In the genomic region with DNA sequence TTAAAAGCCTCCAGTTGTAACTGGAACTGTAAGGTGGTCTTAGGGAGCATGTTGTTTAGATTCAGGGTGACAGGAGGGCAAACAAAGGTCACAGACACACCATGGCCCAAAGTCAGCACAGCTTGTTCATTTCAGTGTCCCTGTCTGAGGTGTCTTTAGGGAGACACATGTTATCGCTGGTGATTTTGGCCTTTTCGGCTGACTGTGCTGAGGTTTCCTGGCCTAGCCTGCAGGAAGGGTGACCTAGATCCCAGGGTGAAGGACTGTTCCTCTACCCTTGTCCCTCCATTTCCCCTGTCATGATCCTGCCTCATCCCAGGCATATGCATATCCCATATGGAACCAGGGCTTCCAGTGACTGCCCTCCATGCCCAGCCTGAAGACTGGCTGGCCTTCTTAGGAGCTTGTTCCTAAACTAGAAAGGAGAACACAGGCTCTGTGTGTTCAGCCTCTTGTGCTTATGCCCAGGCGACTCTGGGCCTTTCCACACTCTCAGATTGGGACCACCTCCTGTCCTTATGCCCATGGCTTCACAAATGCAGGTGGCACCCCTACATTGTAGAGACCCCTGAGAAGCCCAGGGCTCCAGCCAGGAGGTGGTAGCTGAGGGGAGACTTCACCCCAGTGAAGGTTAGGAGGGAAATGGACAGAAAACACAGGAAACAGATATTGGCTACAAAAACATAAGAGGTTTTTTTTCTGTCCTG, we compare ENCODE assay signal across 10 mouse cellular contexts.
DNase-seq lines count a peak whose midpoint lies in the region; ATAC-seq and TF ChIP-seq lines count a peak whose summit lies in the region.
"Had no signal": no experiment of that assay in that cellular context is flagged by ENCODE, and none has a peak within 500 bp of the region (broad histone marks: within the 10 kb centered on the region; RNA-seq: fewer than 3 reads in every experiment).

No protein-coding gene starts in this region.

- no peak overlapping the region for H3K4me3 ChIP-seq in intestine, embryonic 14.5 days (ENCODE audit: low read depth, low read length)
- no peak overlapping the region for H3K4me3 ChIP-seq in intestine, postnatal 0 days (ENCODE audit: low read depth, low read length)
- no peak overlapping the region for H3K4me3 ChIP-seq in embryonic facial prominence, embryonic 13.5 days
- no peak overlapping the region for H3K4me3 ChIP-seq in hindbrain, embryonic 10.5 days
- no peak overlapping the region for H3K4me3 ChIP-seq in midbrain, embryonic 15.5 days

- no peak for ATAC-seq in intestine, embryonic 14.5 days (replicated peaks; ENCODE audit: low FRiP score, low TSS enrichment, low read depth)
- no peak for ATAC-seq in intestine, postnatal 0 days
- no peak for ATAC-seq in embryonic facial prominence, embryonic 13.5 days (ENCODE audit: insufficient number of reproducible peaks, insufficient read depth, low FRiP score, low TSS enrichment, low read depth)
- ATAC-seq in midbrain, embryonic 15.5 days (replicated peaks) = no peak
- ATAC-seq in activated CD4-positive, CD25-positive, alpha-beta regulatory T cell, adult 4 months = no peak

- no peak overlapping the region for H3K9ac ChIP-seq in intestine, embryonic 14.5 days (ENCODE audit: low read length)
- H3K9ac ChIP-seq in intestine, postnatal 0 days (ENCODE audit: low read depth, low read length) = no peak overlapping the region
- peak overlapping the region; percentile 51 for H3K9ac ChIP-seq in embryonic facial prominence, embryonic 13.5 days
- no peak overlapping the region for H3K9ac ChIP-seq in midbrain, embryonic 15.5 days

- H3K9me3 ChIP-seq in intestine, embryonic 14.5 days (ENCODE audit: control insufficient read depth, low read length) = no peaks in the 10 kb centered on the region
- no peaks in the 10 kb centered on the region for H3K9me3 ChIP-seq in intestine, postnatal 0 days (ENCODE audit: control insufficient read depth)
- no peaks in the 10 kb centered on the region for H3K9me3 ChIP-seq in embryonic facial prominence, embryonic 13.5 days
- H3K9me3 ChIP-seq in hindbrain, embryonic 10.5 days = no peaks in the 10 kb centered on the region
- H3K9me3 ChIP-seq in midbrain, embryonic 15.5 days = no peaks in the 10 kb centered on the region

- H3K27me3 ChIP-seq in intestine, embryonic 14.5 days (replicated peaks; ENCODE audit: control insufficient read depth, insufficient read depth, low read length) = no peaks in the 10 kb centered on the region
- H3K27me3 ChIP-seq in intestine, postnatal 0 days (replicated peaks; ENCODE audit: control insufficient read depth, insufficient read depth, low read length) = no peaks in the 10 kb centered on the region
- H3K27me3 ChIP-seq in embryonic facial prominence, embryonic 13.5 days = no peaks in the 10 kb centered on the region
- H3K27me3 ChIP-seq in hindbrain, embryonic 10.5 days (ENCODE audit: insufficient read depth, poor library complexity, severe bottlenecking) = no peaks in the 10 kb centered on the region
- H3K27me3 ChIP-seq in midbrain, embryonic 15.5 days (replicated peaks) = no peaks in the 10 kb centered on the region
- H3K27me3 ChIP-seq: CH12.LX had no signal

- no peak for DNase-seq in intestine, embryonic 14.5 days (ENCODE audit: low spot score)
- DNase-seq in hindbrain, embryonic 10.5 days (ENCODE audit: low spot score) = no peak
- DNase-seq in B cell, adult 2 months = no peak
- DNase-seq in cerebellum, postnatal 4 days (ENCODE audit: low spot score in 2 of 2) = no peak
- DNase-seq: gastrocnemius, postnatal 36 days had no signal

- peaks cover 32% of the 10 kb centered on the region for H3K4me1 ChIP-seq in intestine, embryonic 14.5 days (replicated peaks; ENCODE audit: control insufficient read depth, insufficient read depth, low read length)
- peaks cover 4% of the 10 kb centered on the region; the same call in 1 of the 2 replicates for H3K4me1 ChIP-seq in intestine, postnatal 0 days (replicated peaks; ENCODE audit: control insufficient read depth, insufficient read depth, low read length)
- peaks cover 51% of the 10 kb centered on the region for H3K4me1 ChIP-seq in embryonic facial prominence, embryonic 13.5 days
- H3K4me1 ChIP-seq in hindbrain, embryonic 10.5 days (replicated peaks) = peaks cover 63% of the 10 kb centered on the region
- peaks cover 43% of the 10 kb centered on the region for H3K4me1 ChIP-seq in midbrain, embryonic 15.5 days

- WGBS in intestine, embryonic 14.5 days = 55% methylated on average over 3 of the region's 3 CpGs
- WGBS in intestine, postnatal 0 days = 74% methylated on average over 3 of the region's 3 CpGs
- 68% methylated on average over 3 of the region's 3 CpGs for WGBS in embryonic facial prominence, embryonic 13.5 days
- 64% methylated on average over 3 of the region's 3 CpGs for WGBS in hindbrain, embryonic 10.5 days
- 79% methylated on average over 3 of the region's 3 CpGs for WGBS in midbrain, embryonic 15.5 days

- no peak for TF ChIP-seq CTCF in intestine, postnatal 0 days (IDR thresholded peaks at IDR 0.05; ENCODE audit: low read depth)

- H3K4me2 ChIP-seq in intestine, embryonic 14.5 days (ENCODE audit: low read length) = no peak overlapping the region
- no peak overlapping the region for H3K4me2 ChIP-seq in intestine, postnatal 0 days (replicated peaks; ENCODE audit: low read depth)
- no peak overlapping the region for H3K4me2 ChIP-seq in embryonic facial prominence, embryonic 13.5 days
- no peak overlapping the region for H3K4me2 ChIP-seq in midbrain, embryonic 15.5 days

- 0 out of 2 replicates have a peak overlapping the region, but pooled peaks have one; percentile 2 for H3K27ac ChIP-seq in intestine, embryonic 14.5 days (ENCODE audit: low read depth)
- H3K27ac ChIP-seq in intestine, postnatal 0 days (ENCODE audit: low read depth, low read length) = no peak overlapping the region
- H3K27ac ChIP-seq in embryonic facial prominence, embryonic 13.5 days = peak overlapping the region; percentile 88
- H3K27ac ChIP-seq in hindbrain, embryonic 10.5 days = peak overlapping the region; percentile 92
- H3K27ac ChIP-seq in midbrain, embryonic 15.5 days = peak overlapping the region; percentile 77

- H3K36me3 ChIP-seq in intestine, embryonic 14.5 days (ENCODE audit: control insufficient read depth, insufficient read depth, low read length) = 0 out of 2 replicates have a peak, but pooled peaks cover 3% of the 10 kb centered on the region
- peaks cover 6% of the 10 kb centered on the region; the same call in 1 of the 2 replicates for H3K36me3 ChIP-seq in intestine, postnatal 0 days (ENCODE audit: control insufficient read depth, insufficient read depth)
- peaks cover 6% of the 10 kb centered on the region for H3K36me3 ChIP-seq in embryonic facial prominence, embryonic 13.5 days
- H3K36me3 ChIP-seq in hindbrain, embryonic 10.5 days = peaks cover 8% of the 10 kb centered on the region
- H3K36me3 ChIP-seq in midbrain, embryonic 15.5 days (replicated peaks) = no peaks in the 10 kb centered on the region
